Mouse (Mus musculus) hindbrain, embryonic 15.5 days (tissue): ENCODE measurements around the gene Astn2. TPM values are rescaled to one million over a fixed set of nuclear protein-coding genes. Genes with fewer than 3 reads are reported as not detected.
"Not testable (repeated sequence)": the region's sequence is repeated elsewhere in the genome, so short reads cannot be mapped to it uniquely, and the experiment has no call there.

ENCODE experiments used
- ATAC-seq: fragments of 200-750 bp; cut with Nextera tagmentation; 2 replicates; pipeline ENCODE4 v1.8.0; 2017; ENCODE audit warnings: low read depth, moderate number of reproducible peaks, moderate TSS enrichment; ENCODE audit not compliant: low FRiP score
- H3K27ac ChIP-seq: fragments of 300-500 bp; sonication (generic); replicated peaks from 2 replicates; pipeline ENCODE4 v1.5.1; 2015; ENCODE audit warnings: mild to moderate bottlenecking, inconsistent platforms
- H3K27me3 ChIP-seq: fragments of 300-500 bp; sonication (generic); 2 replicates; pipeline ENCODE4 v1.6.1; 2015; ENCODE audit warnings: control low read depth, inconsistent platforms
- H3K36me3 ChIP-seq: fragments of 300-500 bp; sonication (generic); 2 replicates; pipeline ENCODE4 v1.6.1; 2015; ENCODE audit warnings: control low read depth, inconsistent platforms
- H3K4me1 ChIP-seq: fragments of 300-500 bp; sonication (generic); replicated peaks from 2 replicates; pipeline ENCODE4 v1.6.1; 2015; ENCODE audit warnings: control low read depth, inconsistent platforms
- H3K4me2 ChIP-seq: fragments of 300-500 bp; sonication (generic); 2 replicates; pipeline ENCODE4 v1.6.1; 2015; ENCODE audit warnings: moderate library complexity, mild to moderate bottlenecking, inconsistent platforms
- H3K4me3 ChIP-seq: fragments of 300-500 bp; sonication (generic); 2 replicates; pipeline ENCODE4 v1.5.1; 2015; ENCODE audit warnings: mild to moderate bottlenecking, inconsistent platforms
- H3K9ac ChIP-seq: fragments of 300-500 bp; sonication (generic); 2 replicates; pipeline ENCODE4 v1.6.1; 2015; ENCODE audit warnings: inconsistent platforms
- H3K9me3 ChIP-seq: fragments of 300-500 bp; sonication (generic); 2 replicates; pipeline ENCODE4 v1.6.1; 2016; ENCODE audit warnings: control low read depth, inconsistent platforms
- WGBS: fragments of 180-500 bp; shearing (Covaris S2); methylation state at CpG from one replicate; pipeline ENCODE4 v1.1.7; 2015; 5-methylcytosine and 5-hydroxymethylcytosine counted together
- polyA plus RNA-seq: library from polyadenylated mRNA; unstranded; fragments of >200 nt; fragmentation: Nextera tagmentation; extraction: Ambion mirVana; gene quantifications from 2 replicates; pipeline ENCODE4 v1.2.1, GENCODE M21; 2015

Astn2 gene
- polyA plus RNA-seq, 1 experiment from 2014 or later, result 3.5 TPM

DNA sequence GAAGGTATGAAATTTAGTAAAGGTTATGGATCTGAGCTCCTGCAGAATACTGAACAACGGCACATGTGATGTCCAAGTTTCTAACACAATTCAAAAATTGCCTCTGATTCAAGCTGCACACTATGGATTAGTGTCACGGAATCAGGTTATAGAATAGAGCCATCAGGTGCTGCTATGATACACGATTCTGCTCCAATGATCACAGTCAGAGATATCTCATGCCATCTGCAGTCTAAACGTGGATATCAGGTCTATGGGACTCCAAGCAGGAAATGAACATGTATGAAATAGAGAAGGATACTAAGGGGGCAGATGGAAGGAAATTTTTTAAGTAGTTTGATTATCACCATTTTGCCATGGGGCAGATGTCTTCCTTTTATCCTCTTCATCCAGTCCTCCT lies 702.6 kb downstream of the Astn2 start:
- H3K4me2 ChIP-seq, result no peak overlapping the region
- H3K4me1 ChIP-seq, result peaks cover 9% of the 10 kb centered on the region
- no peaks in the 10 kb centered on the region for H3K9me3 ChIP-seq
- no peak overlapping the region for H3K4me3 ChIP-seq
- ATAC-seq, result no peak
- no peak overlapping the region for H3K9ac ChIP-seq
- H3K27ac ChIP-seq, result no peak overlapping the region
- 65% methylated on average over 4 of the region's 4 CpGs for WGBS
- no peaks in the 10 kb centered on the region for H3K36me3 ChIP-seq
- H3K27me3 ChIP-seq, result no peaks in the 10 kb centered on the region

- no peak overlapping the region for H3K4me2 ChIP-seq
- WGBS, result 31% methylated on average over 8 of the region's 8 CpGs
Measured at GRCm38 (mm10) chr4:65699743-65700361, 704.6 kb downstream of the Astn2 start.

GRCm38 (mm10) chr4:65695241-65695640 lies 709.2 kb downstream of the Astn2 start:
- no peak overlapping the region for H3K9ac ChIP-seq
- WGBS, result 93% methylated on average over 5 of the region's 5 CpGs
- no peaks in the 10 kb centered on the region for H3K36me3 ChIP-seq
- H3K4me2 ChIP-seq, result no peak overlapping the region
- H3K27ac ChIP-seq, result no peak overlapping the region
- H3K4me3 ChIP-seq, result no peak overlapping the region
- H3K9me3 ChIP-seq, result no peaks in the 10 kb centered on the region
- no peak for ATAC-seq
- peaks cover 7% of the 10 kb centered on the region for H3K4me1 ChIP-seq
- H3K27me3 ChIP-seq, result no peaks in the 10 kb centered on the region

More at GRCm38 (mm10) chr4:65699743-65700361, 704.6 kb downstream of the Astn2 start:
- peaks cover 9% of the 10 kb centered on the region for H3K4me1 ChIP-seq
- ATAC-seq, result peak; percentile 93
- H3K9ac ChIP-seq, result no peak overlapping the region
- H3K4me3 ChIP-seq, result no peak overlapping the region
- no peaks in the 10 kb centered on the region for H3K36me3 ChIP-seq
- no peaks in the 10 kb centered on the region for H3K27me3 ChIP-seq
- peak overlapping the region; percentile 75 for H3K27ac ChIP-seq
- H3K9me3 ChIP-seq, result no peaks in the 10 kb centered on the region

GRCm38 (mm10) chr4:65694011-65694410 lies 710.4 kb downstream of the Astn2 start:
- 89% methylated on average over 5 of the region's 5 CpGs for WGBS
- H3K36me3 ChIP-seq, result no peaks in the 10 kb centered on the region

DNA sequence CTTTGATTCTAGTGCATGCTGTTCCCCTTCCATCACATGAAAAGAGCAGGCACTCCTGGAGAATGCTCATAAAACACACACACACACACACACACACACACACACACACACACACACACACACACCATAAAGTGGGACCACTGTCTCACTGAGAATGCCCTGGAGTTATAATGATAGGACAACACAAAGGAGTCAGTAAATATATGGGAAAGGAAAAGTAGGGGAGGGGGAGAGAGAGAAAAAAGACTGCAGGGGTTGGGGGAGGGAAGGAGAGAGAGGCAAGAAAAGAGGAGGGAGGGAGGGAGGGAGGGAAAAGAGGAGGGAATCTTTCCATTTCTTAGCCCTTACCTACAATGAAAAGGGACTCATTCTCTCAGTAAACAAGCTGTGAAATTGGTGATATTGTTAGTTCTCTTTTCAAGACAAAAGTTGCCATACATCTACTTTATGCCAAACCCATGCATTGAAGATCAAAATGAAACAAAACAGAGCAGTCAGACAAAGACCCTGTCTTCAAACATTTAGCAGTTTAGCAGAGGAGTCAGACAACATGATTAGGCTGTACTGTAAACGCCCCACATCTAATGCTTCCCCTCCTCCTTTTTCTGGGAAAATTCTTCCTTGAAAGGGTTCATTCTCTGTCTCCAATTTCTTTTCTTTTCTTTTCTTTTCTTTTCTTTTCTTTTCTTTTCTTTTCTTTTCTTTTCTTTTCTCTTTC lies 717.2 kb downstream of the Astn2 start:
- H3K27me3 ChIP-seq, result no peaks in the 10 kb centered on the region
- 0 out of 2 replicates have a peak overlapping the region, but pooled peaks have one; percentile 31 for H3K27ac ChIP-seq
- no peak overlapping the region for H3K9ac ChIP-seq
- H3K4me3 ChIP-seq, result no peak overlapping the region
- WGBS, result 10% methylated on average over 1 of the region's 1 CpGs
- no peaks in the 10 kb centered on the region for H3K36me3 ChIP-seq
- no peaks in the 10 kb centered on the region for H3K9me3 ChIP-seq
- H3K4me2 ChIP-seq, result no peak overlapping the region
- H3K4me1 ChIP-seq, result peaks cover 7% of the 10 kb centered on the region; the same call in 1 of the 2 replicates
- no peak; the same call in 1 of the 2 replicates for ATAC-seq

More at GRCm38 (mm10) chr4:65694011-65694410, 710.4 kb downstream of the Astn2 start:
- no peaks in the 10 kb centered on the region for H3K4me1 ChIP-seq
- no peak for ATAC-seq
- no peak overlapping the region for H3K4me2 ChIP-seq
- no peaks in the 10 kb centered on the region for H3K9me3 ChIP-seq
- no peak overlapping the region for H3K9ac ChIP-seq
- H3K4me3 ChIP-seq, result no peak overlapping the region
- no peak overlapping the region for H3K27ac ChIP-seq
- no peaks in the 10 kb centered on the region for H3K27me3 ChIP-seq

- Histone ChIP-seq H3K9me3 (no peaks in the 10 kb centered on the region), H3K27ac (peak overlapping the region; percentile 31; the same call in 1 of the 2 replicates)
- WGBS, result 26% methylated on average over 3 of the region's 3 CpGs
Measured at GRCm38 (mm10) chr4:65686258-65687005, 718.0 kb downstream of the Astn2 start.

GRCm38 (mm10) chr4:65684401-65684800 lies 720.0 kb downstream of the Astn2 start:
- Histone ChIP-seq H3K9ac (no peak overlapping the region), H3K36me3 (no peaks in the 10 kb centered on the region), H3K4me1 (peaks cover 7% of the 10 kb centered on the region; the same call in 1 of the 2 replicates), H3K27ac (no peak overlapping the region), H3K4me2 (no peak overlapping the region), H3K27me3 (no peaks in the 10 kb centered on the region), H3K4me3 (no peak overlapping the region), H3K9me3 (no peaks in the 10 kb centered on the region)
- WGBS, result 79% methylated on average over 3 of the region's 3 CpGs
- no peak for ATAC-seq

More at GRCm38 (mm10) chr4:65686258-65687005, 718.0 kb downstream of the Astn2 start:
- H3K9ac ChIP-seq, result no peak overlapping the region
- H3K4me1 ChIP-seq, result peaks cover 7% of the 10 kb centered on the region; the same call in 1 of the 2 replicates
- no peak overlapping the region for H3K4me2 ChIP-seq
- H3K36me3 ChIP-seq, result no peaks in the 10 kb centered on the region
- no peaks in the 10 kb centered on the region for H3K27me3 ChIP-seq
- no peak overlapping the region for H3K4me3 ChIP-seq
- peak; percentile 79 for ATAC-seq

- H3K4me1 ChIP-seq, H3K27ac ChIP-seq, H3K36me3 ChIP-seq, H3K4me3 ChIP-seq, H3K27me3 ChIP-seq, H3K9ac ChIP-seq, ATAC-seq, H3K4me2 ChIP-seq, H3K9me3 ChIP-seq: not testable (repeated sequence)
- WGBS, result 44% methylated on average over 2 of the region's 2 CpGs
Measured at GRCm38 (mm10) chr4:65679786-65680185, 724.6 kb downstream of the Astn2 start.

DNA sequence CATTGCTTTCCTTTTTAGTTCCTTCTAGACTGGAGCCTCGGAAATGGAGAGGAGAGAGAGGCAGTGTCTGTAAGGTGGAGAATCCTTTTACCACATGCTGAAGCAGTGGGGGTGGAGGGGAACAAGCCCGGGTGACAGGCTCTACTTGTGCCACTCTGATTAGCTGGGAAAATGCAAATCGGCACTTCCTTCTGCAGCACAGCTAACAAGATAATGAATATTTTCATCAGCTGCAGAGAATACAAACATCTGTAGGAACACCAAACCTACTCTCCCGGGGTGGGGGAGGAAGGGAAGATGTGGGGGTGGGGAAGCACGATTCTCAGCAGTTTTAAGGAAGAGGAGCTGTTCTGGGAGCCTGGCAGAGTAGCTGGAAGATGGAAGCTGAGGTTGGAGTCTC lies 725.5 kb downstream of the Astn2 start:
- H3K27me3 ChIP-seq, result no peaks in the 10 kb centered on the region
- no peaks in the 10 kb centered on the region for H3K36me3 ChIP-seq
- no peaks in the 10 kb centered on the region for H3K9me3 ChIP-seq
- no peaks in the 10 kb centered on the region for H3K4me1 ChIP-seq
- H3K9ac ChIP-seq, result no peak overlapping the region
- no peak for ATAC-seq
- no peak overlapping the region for H3K4me2 ChIP-seq
- 27% methylated on average over 5 of the region's 5 CpGs for WGBS
- no peak overlapping the region for H3K4me3 ChIP-seq
- peak overlapping the region; percentile 3; the same call in 1 of the 2 replicates for H3K27ac ChIP-seq

DNA sequence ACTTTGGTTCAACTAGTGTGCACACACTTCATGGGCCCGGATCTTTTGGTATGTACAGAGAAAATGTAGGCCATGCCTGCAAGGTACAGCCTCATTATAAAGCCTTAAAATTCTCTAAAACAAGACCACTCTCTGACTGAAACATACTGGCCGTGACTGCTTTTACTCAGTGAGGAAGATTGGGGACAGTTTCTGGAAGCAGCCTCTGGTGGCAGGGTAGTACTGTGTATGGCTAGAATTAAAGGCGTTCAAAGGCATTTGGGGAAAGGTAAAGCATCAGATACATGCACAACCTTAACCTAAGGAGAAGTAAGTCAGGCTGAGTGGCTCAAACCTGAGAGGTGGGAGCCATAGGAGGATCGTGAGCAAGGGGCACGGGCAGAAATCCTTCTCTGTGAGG lies 725.9 kb downstream of the Astn2 start:
- H3K4me1 ChIP-seq, result no peaks in the 10 kb centered on the region
- H3K9me3 ChIP-seq, result no peaks in the 10 kb centered on the region
- no peak overlapping the region for H3K9ac ChIP-seq
- no peaks in the 10 kb centered on the region for H3K27me3 ChIP-seq
- 0 out of 2 replicates have a peak overlapping the region, but pooled peaks have one; percentile 3 for H3K27ac ChIP-seq
- no peak overlapping the region for H3K4me3 ChIP-seq
- no peak for ATAC-seq
- no peak overlapping the region for H3K4me2 ChIP-seq
- H3K36me3 ChIP-seq, result no peaks in the 10 kb centered on the region
- whole genome bisulfite sequencing, result 60% methylated on average over 5 of the region's 5 CpGs

GRCm38 (mm10) chr4:65674267-65674978 lies 730.0 kb downstream of the Astn2 start:
- Histone ChIP-seq H3K36me3 (no peaks in the 10 kb centered on the region), H3K4me1 (no peaks in the 10 kb centered on the region; the same call in 1 of the 2 replicates), H3K4me2 (no peak overlapping the region), H3K9me3 (no peaks in the 10 kb centered on the region), H3K4me3 (no peak overlapping the region), H3K27ac (no peak overlapping the region), H3K27me3 (no peaks in the 10 kb centered on the region), H3K9ac (no peak overlapping the region)
- ATAC-seq, result 0 out of 2 replicates have a peak, but pooled peaks have one; percentile 27
- 70% methylated on average over 4 of the region's 4 CpGs for WGBS
